ENCODE assay signal across 8 mouse cellular contexts in genomic region chr11:95310007-95310647, GRCm38 (mm10). TPM values are rescaled to one million over a fixed set of nuclear protein-coding genes. Genes with fewer than 3 reads are reported as not detected.
DNase-seq lines count a peak whose midpoint lies in the region; ATAC-seq lines count a peak whose summit lies in the region.

TSS of gene Kat7 (minus strand) at chr11:95310246.

- peak; percentile 99 for DNase-seq in adrenal gland, adult (ENCODE audit: inconsistent age in 2 of 2, low spot score in 1 of 2)
- peak; percentile 100 for DNase-seq in embryo, embryonic 10.5 days (ENCODE audit: low spot score)
- DNase-seq in gastrocnemius, postnatal 14 days: peak; percentile 96
- DNase-seq in left cerebral cortex, postnatal 10 days (ENCODE audit: extremely low spot score in 1 of 2, low spot score in 2 of 2): peak; percentile 98 to 99
- peak; percentile 98 for DNase-seq in right cerebral cortex, postnatal 25 days
- DNase-seq in yolk sac, embryonic 10.5 days (ENCODE audit: low spot score): peak; percentile 99

- ATAC-seq in inflammation-experienced regulatory T-cells, adult 6 months: peak; percentile 87
- ATAC-seq in megakaryocyte-erythroid progenitor cell, adult 5-6 weeks (replicated peaks; ENCODE audit: low FRiP score, low TSS enrichment, poor library complexity, severe bottlenecking): peak; percentile 83

- intact Hi-C loops in gastrocnemius, postnatal 14 days (cut with DNase I; ENCODE audit: low total_unique reads): loop anchor here (10.0 kb wide), 1 partner anchor 65 kb away; no protein-coding TSS in a partner anchor
- intact Hi-C loops in left cerebral cortex, postnatal 10 days (cut with DNase I): loop anchor here (5.0 to 10.0 kb wide), 2 partner anchors 72 to 215 kb away; partner anchors contain the start of gene Slc35b1

RNA-seq across cellular contexts. Expression of gene Kat7, which starts in this region (rescaled TPM):
- total RNA-seq in gastrocnemius, postnatal 14 days (2021): 10 to 100 TPM; 21.7 to 24.4 TPM
- 10 to 100 TPM; 45.4 to 49.3 (median 47.4) TPM for polyA plus RNA-seq in inflammation-experienced regulatory T-cells, adult 6 months (2017; shearing (Covaris generic))
- total RNA-seq in left cerebral cortex, postnatal 10 days (2021): 10 to 100 TPM; 59.1 to 60.9 TPM
- 62.2 and 67.6 TPM in 2 replicates for total RNA-seq in megakaryocyte-erythroid progenitor cell, adult 5-6 weeks (2014; fragmentation: Nextera tagmentation)
- total RNA-seq in megakaryocyte-erythroid progenitor cell, adult 5-6 weeks (2017): 60.5 and 78.9 TPM in 2 replicates

Comparison
In these comparisons a context has a peak if more than half of its experiments do, and no peak if none do; other contexts are left out.
1. Peak in every context shown above with its lines: DNase-seq and ATAC-seq.